Mouse (Mus musculus) stomach, postnatal 0 days (tissue): ENCODE results near the gene Fhit.

Source experiments
- CTCF ChIP-seq: IDR thresholded peaks from 2 replicates; pipeline ENCODE4 v1.5.1; 2016; ENCODE audit warnings: antibody characterized with exemption, low read depth, mild to moderate bottlenecking, moderate library complexity
- EP300 ChIP-seq: optimal IDR thresholded peaks from 2 replicates; pipeline ENCODE3; 2016; ENCODE audit warnings: antibody characterized with exemption

DNA sequence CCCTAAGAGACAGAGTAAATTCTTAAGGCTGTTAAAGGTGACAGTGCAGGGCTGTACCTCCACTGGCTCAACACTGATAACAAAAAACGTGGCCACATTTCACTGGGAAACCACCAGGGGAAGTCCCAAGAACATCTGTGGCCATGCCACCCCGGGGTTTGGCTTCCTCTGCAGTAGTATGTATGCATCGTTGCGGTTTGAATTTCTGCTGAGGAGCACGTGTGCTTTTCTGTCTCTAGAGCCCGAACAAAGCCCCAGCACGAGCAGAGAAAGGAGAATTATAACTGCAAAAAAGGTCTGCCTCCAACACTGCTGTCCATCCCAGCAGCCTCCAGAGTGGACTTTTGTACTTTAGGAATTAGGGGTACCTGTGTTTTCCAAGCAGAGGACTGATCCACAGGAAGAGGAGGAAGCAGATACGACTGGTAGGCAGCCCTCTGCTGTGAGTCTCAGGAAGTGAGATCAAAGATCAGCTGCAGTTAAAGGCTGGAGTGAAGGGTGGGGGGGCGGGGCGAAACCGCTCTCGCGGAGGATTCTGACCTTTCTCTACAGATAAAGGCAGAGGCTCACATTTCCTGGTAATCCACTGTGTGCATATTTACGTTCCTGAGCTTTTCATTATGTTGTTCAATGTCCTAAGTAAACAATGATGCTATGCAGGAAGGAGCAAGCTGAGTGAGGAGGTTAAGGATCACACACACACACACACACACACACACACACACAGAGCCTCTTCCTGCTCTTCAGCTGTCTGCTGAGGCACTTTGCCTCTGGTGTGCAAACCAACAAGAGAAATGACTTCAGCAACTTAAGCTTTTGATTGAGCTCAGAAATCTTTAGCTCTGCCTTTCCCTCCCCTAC is 708.6 kb downstream of the Fhit start:
- TF ChIP-seq CTCF (no peak; the same call in 1 of the 2 replicates), EP300 (no peak)
